Mouse (Mus musculus): ENCODE measurements around the gene Zhx3.

Gene Zhx3

GRCm38 (mm10) chr2:160806091-160806521 is 66.7 kb downstream of the Zhx3 start:
- no peak for DNase-seq (ENCODE audit: low read depth, low spot score)

DNA sequence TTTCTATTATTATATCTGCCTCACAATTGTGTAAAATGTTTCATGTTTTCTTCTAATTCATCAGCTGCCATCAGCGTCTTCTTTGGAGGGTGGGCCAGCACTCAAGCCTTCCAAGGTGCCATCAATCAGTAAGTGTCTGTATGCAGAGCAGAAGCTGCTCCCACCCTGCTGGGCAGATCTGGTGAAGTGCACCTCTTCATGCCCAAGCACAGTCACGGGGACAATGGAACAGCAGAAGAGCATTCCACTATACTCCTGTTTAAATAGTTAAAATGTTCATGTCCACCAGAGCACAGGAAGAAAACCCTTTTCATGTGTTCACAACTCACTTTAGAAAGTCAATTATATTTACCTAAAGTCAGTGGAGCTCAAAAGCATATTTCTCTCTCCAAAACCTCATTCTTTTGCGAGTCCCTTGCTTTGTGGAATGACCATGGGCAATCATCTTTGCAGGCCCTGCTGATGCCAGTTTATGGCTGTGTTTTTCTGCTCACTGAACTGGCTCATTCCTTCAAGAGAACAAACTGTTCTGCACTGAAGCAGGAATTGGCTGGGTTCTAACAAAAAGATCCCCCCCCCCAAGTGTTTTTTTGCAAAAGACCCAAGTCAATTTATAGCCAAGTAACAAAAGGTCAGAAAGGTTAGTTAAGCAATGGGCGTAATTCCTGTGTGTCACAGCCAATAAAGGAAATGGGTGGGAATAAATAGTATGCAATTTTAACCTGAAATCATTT is 67.8 kb downstream of the Zhx3 start:
- no peak for DNase-seq (ENCODE audit: low read depth, low spot score)

GRCm38 (mm10) chr2:160802326-160802725 is 70.5 kb downstream of the Zhx3 start:
- DNase-seq (ENCODE audit: low read depth, low spot score), result no peak

DNA sequence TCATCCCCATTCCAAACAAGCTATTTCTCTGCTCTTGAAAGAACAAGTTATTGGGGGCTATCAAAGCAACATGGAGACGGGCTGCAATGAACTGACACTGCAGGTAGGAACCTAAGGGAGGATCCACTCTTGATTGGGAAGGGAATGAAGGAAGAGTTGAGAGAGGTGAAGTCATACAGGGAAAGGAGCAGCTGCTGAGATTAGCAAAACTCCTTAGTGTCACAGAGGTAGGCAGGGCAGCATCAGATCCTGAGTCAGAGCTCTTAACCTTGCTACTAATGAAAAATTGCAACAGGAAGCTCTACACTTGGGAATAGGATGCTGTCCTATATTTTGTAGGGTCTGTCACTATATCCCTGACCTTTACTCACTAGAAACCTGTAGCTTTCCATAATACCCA is 71.8 kb downstream of the Zhx3 start:
- no peak for DNase-seq (ENCODE audit: low read depth, low spot score)

DNA sequence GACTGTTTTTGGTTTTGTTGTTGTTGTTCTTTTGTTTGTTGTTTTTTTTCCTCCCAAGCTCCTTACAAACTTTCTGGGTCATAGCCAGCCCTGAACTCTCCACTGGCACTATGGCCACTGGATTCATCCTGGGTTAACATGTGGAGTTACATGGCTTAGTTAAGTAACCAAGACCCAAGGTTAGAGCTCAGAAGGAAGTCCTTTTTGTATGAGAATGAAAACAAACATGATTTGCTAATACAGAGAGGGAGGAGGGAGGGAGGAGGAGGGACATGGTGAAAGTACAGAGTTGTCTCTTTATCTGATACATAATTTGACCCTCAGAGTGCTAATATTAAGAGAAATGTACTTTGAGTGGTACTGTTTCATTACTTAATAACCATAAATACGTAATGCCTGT is 74.6 kb downstream of the Zhx3 start:
- DNase-seq (ENCODE audit: low read depth, low spot score), result no peak

DNA sequence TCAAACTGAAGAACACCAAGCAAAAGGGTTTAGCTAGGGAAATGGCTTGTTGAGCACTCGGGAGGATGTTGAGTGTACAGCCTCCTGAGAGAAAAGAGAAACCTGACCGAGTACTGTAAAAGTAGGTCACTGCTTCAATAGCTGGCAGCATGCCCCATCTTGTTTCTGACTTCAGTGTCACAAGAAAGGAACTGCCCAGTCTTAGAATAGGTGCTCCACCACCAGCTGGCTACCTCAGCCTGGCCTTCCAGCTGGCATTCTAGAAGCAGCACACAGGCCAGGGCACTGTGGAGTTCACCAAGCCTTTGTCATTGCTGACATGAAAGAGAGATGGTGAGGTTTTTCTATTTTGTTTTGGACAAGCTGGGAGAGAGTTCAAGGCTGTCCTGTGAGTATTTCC is 75.8 kb downstream of the Zhx3 start:
- DNase-seq (ENCODE audit: low read depth, low spot score), result no peak

DNA sequence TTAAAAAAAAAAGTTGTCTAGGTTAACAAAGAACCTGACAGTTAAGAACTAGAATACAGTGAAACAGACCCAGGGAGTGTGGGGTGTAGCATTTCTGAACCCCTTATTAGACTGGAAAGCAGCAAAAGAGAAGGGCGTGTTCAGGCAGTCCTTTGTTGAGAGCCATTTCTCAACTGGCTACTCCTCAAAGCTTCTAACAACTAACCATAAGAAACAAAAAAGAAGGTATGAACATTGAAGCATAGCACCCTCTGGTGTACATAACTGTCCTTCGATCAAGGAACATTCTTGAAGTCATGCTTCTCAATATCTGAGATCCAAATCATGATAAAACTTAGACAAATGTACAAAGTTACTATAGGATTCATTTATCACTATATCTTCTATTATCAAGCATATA is 79.7 kb downstream of the Zhx3 start:
- peak; percentile 5 for DNase-seq (ENCODE audit: low read depth, low spot score)

- no peak for DNase-seq (ENCODE audit: low read depth, low spot score)
Observed at GRCm38 (mm10) chr2:160789741-160790140, 83.1 kb downstream of the Zhx3 start.

DNA sequence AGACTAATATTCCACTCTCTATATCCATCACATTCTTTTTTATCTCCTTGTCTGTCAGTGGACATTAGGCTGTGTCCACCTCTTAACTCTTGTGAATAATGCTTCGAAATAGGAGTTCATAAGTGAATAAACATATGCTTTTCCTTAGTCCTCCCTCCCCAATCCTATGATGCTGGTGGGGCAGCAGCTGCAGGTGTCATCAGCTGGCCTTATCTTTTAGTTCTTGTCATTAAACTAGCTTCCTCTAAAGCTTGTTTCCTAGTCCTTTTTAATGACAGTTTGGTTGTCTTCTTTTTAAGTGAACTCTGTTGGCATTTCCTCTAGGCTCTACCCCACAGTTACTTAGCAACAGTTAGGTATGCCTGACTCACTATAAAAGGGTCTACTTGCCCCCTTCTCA is 83.8 kb downstream of the Zhx3 start:
- DNase-seq (ENCODE audit: low read depth, low spot score), result no peak

DNA sequence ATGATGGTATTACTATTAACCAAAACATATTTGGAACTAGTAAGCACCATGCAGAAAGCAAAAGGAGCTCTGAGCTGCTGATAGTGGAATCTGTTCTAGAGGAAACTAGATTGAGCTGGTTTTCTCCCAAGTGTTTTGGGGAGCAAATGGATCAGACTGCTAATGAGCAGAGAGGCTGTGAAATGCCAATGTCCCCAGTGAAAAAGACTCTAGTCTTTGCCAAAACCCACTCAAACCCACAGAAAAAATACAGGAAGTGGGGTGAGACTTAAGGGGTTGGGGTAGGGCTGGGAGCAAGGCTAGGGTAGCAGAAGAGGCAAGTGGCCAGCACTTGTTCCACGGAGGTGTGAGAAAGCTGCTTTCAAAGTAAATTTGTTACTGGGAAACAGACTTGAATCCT is 86.5 kb downstream of the Zhx3 start:
- DNase-seq (ENCODE audit: low read depth, low spot score), result no peak

DNA sequence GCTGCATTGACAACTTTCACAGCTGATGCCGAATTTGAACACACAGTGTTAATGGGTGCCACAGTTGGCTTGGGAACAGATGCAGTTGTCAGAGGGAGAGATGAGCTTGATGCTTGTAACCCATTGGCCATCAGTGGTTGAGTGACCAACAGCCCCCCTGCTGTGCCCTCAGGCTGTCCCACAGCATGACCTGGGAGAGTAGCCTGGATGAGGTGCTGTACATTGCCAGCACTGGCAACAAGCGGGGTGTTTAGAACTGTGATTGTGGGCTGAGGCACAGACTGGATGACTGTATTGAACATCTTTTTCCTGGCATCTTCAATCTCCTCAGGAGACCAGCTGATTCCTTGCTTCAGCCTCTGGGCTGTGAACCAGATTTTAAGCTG is 92.0 kb downstream of the Zhx3 start:
- DNase-seq (ENCODE audit: low read depth, low spot score), result no peak

GRCm38 (mm10) chr2:160780154-160780833 is 92.5 kb downstream of the Zhx3 start:
- no peak for DNase-seq (ENCODE audit: low read depth, low spot score)

DNA sequence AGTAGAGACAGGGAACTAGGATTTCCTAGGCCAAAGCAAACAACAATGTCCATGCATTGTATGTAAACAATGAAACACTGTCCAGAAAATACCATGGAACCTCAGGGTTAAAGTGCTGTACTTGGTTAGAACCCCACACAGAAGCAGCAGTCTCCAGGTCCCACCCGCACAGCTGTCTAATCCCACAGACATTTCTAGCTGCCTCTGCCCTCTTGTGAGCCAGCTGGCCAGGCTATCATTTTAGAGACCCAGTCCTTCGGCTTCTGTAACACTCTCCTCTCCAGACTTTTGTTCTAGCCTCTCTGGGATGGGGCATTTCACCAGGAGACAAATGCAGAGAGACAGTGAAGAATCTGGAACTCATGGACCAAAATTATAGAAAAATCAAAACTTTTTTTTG is 94.8 kb downstream of the Zhx3 start:
- DNase-seq (ENCODE audit: low read depth, low spot score), result no peak

- DNase-seq (ENCODE audit: low read depth, low spot score), result no peak
Observed at GRCm38 (mm10) chr2:160771325-160772276, 101.2 kb downstream of the Zhx3 start.

DNA sequence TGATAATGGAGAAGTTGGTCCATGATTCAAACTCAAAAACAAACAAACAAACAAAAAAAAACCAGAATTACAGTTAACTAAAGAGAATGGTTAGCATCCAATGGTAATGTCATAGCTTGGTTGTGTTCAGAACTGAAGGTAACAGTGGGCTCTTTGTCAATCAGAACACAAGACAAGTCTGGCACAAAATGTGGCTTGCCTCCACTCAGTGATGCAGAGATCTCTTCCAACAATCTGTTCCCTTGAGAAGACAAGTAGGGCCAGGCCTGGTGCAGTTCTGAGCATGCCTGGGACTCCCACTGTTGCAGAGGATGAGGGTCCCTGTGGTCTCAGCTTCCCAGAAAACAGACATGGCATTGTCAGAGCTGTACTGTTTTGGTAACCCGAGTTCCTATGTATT is 101.9 kb downstream of the Zhx3 start:
- no peak for DNase-seq (ENCODE audit: low read depth, low spot score)

GRCm38 (mm10) chr2:160770409-160770808 is 102.4 kb downstream of the Zhx3 start:
- DNase-seq (ENCODE audit: low read depth, low spot score), result no peak

- DNase-seq (ENCODE audit: low read depth, low spot score), result no peak
Observed at GRCm38 (mm10) chr2:160768997-160769396, 103.8 kb downstream of the Zhx3 start.

DNA sequence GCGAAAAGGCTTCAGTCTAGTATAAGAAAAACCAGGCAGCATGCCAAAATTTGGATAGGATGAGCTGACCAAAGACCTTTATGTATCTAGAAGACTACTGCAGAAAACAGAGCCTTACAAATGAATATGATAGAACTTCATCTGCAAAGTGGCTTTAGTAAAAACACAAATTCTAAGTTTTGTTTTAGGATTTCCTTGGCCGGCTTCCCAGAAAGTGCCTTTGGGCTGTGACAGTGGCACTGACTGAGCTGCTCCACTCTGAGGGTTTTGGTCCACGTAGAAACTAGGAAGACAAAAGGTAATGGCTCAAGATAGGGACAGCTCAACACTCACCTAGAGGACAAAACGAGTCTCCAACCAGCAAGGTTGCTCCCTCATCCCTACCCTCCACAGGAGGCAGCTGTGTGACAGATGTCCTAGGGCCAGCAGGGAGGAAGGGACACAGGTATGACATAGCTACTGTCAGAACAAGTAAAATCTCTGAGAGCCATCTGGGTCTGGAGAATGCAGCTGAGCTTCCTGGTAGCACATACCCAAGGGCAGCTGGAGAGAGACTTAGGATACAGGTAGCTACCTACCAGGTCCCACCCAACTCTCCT is 104.6 kb downstream of the Zhx3 start:
- no peak for DNase-seq (ENCODE audit: low read depth, low spot score)

- no peak for DNase-seq (ENCODE audit: low read depth, low spot score)
Observed at GRCm38 (mm10) chr2:160767201-160767600, 105.6 kb downstream of the Zhx3 start.

GRCm38 (mm10) chr2:160766371-160766771 is 106.4 kb downstream of the Zhx3 start:
- DNase-seq (ENCODE audit: low read depth, low spot score), result no peak

GRCm38 (mm10) chr2:160765096-160765495 is 107.7 kb downstream of the Zhx3 start:
- no peak for DNase-seq (ENCODE audit: low read depth, low spot score)

DNA sequence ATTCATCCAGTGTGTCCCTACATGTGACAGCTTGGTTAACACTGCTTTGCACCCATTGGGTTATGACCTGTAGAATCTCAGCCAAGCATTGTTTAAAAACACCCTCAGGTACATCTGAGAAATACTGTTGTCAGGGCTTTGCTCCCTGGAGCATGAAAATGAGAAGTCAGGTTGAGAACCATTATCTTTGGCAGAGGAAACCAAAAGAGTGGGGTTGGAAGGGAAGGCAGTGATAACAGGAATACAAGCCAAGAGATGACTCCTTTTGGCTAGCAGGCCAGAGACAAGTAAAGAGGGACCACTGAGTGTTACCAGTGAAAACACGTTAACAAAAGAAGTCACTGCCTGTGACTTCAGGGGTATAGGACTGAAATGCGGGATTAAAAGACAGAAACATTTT is 108.4 kb downstream of the Zhx3 start:
- DNase-seq (ENCODE audit: low read depth, low spot score), result no peak

Data from R1 (cell line).